In genomic region chr14:16194125-16194524, GRCm38 (mm10) we compare ENCODE assay signal across 15 mouse cellular contexts.
"Had no signal": no experiment of that assay in that cellular context is flagged by ENCODE, and none has a peak within 500 bp of the region (broad histone marks: within the 10 kb centered on the region; RNA-seq: fewer than 3 reads in every experiment).

No protein-coding gene starts in this region.

- H3K4me3 ChIP-seq: midbrain, embryonic 10.5 days; midbrain, embryonic 12.5 days; myocyte; neural tube, embryonic 13.5 days; neural tube, embryonic 15.5 days had no signal

- ATAC-seq: midbrain, embryonic 16.5 days had no signal

- H3K4me2 ChIP-seq: lung, embryonic 14.5 days; midbrain, embryonic 12.5 days; neural tube, embryonic 13.5 days; neural tube, embryonic 15.5 days had no signal

- H3K27me3 ChIP-seq: midbrain, embryonic 12.5 days; neural tube, embryonic 15.5 days had no signal

- H3K27ac ChIP-seq: liver, embryonic 14.5 days; midbrain, embryonic 10.5 days; midbrain, embryonic 12.5 days; neural tube, embryonic 13.5 days; neural tube, embryonic 15.5 days had no signal

- H3K9me3 ChIP-seq: midbrain, embryonic 10.5 days; midbrain, embryonic 12.5 days; neural tube, embryonic 13.5 days; neural tube, embryonic 15.5 days had no signal

- DNase-seq: lung, adult 18-20 months; lung, embryonic 14.5 days; lung, postnatal 10 days; lung, postnatal 4 days; midbrain, embryonic 14.5 days; right cerebral cortex, postnatal 14 days; thymus, adult 18-20 months; thymus, postnatal 4 days had no signal

- H3K9ac ChIP-seq: liver, embryonic 14.5 days; lung, embryonic 14.5 days; midbrain, embryonic 12.5 days; neural tube, embryonic 13.5 days; neural tube, embryonic 15.5 days had no signal

- H3K4me1 ChIP-seq: midbrain, embryonic 10.5 days; midbrain, embryonic 12.5 days; neural tube, embryonic 13.5 days; neural tube, embryonic 15.5 days had no signal

- H3K36me3 ChIP-seq: midbrain, embryonic 10.5 days; midbrain, embryonic 12.5 days; neural tube, embryonic 13.5 days; neural tube, embryonic 15.5 days had no signal
